Mouse (Mus musculus) small intestine, adult 2 months (tissue): ENCODE data around the gene Vax2.

Source experiments
- CTCF ChIP-seq: fragments of 200-500 bp; IDR thresholded peaks from 2 replicates; pipeline ENCODE4 v1.5.1; 2012; ENCODE audit warnings: low read depth, mild to moderate bottlenecking, control low read depth, inconsistent platforms, low read length, moderate library complexity, mixed read lengths; ENCODE audit not compliant: insufficient replicate concordance, insufficient read length; ENCODE audit errors: extremely low read depth
- POLR2A ChIP-seq: fragments of 200-500 bp; IDR thresholded peaks from 2 replicates; pipeline ENCODE4 v1.6.1; 2012; ENCODE audit warnings: low read depth, mild to moderate bottlenecking, control low read depth, inconsistent platforms, low read length, moderate library complexity

DNA sequence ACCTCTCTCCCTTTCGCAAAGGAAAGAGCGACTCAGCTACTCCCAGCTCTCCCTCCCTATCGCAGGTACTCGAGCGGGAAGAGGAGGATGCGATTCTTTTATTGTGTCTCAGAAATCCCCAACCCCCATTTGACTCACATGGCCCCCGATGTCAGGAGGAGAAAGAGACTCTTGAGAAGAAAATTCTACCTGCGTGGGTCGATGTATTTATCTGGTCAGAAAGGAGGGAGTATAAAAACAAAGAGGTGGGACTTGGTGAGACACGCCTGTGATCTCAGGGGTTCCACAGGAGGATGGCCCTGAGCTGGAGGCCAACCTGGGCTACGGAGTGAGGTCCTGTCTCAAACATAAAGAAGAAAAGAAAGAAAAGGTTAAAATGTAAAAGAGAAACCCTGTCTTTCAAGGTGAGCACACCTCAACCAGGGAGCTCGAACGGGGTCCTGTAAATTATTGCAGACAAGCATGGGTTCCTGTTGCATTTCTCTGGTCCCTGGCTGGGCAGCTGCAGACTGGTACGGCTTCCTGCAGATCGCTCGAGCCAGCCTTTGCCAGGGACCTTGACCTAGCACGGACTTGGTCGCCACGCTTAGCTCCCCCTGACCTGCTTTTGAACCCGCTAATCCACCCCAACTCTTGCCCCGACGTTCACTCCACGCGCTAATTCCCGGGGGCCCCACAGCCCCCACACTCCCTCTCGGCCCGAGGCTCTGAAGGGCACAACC is 7.9 kb upstream of the Vax2 start:
- TF ChIP-seq CTCF = no peak
- no peak for TF ChIP-seq POLR2A
